Mouse (Mus musculus) hindbrain, embryonic 11.5 days (tissue): ENCODE data around the gene Fam122c. TPM values are rescaled to one million over a fixed set of nuclear protein-coding genes. Genes with fewer than 3 reads are reported as not detected.
"Not testable (repeated sequence)": the region's sequence is repeated elsewhere in the genome, so short reads cannot be mapped to it uniquely, and the experiment has no call there.

Experiments used
- ATAC-seq: fragments of 200-750 bp; cut with Nextera tagmentation; 2 replicates; pipeline ENCODE4 v1.8.0; 2017; ENCODE audit warnings: mild to moderate bottlenecking, moderate TSS enrichment, moderate library complexity; ENCODE audit not compliant: low FRiP score
- DNase-seq: peaks from one replicate; pipeline ENCODE4 v3.0.0-alpha.2; 2015; ENCODE audit warnings: low spot score
- H3K27ac ChIP-seq: fragments of 300-500 bp; sonication (generic); 2 replicates; pipeline ENCODE4 v1.5.1; 2014; ENCODE audit warnings: mild to moderate bottlenecking, low read depth, low read length
- H3K27me3 ChIP-seq: fragments of 300-500 bp; sonication (generic); 2 replicates; pipeline ENCODE4 v1.6.1; 2014; ENCODE audit warnings: mild to moderate bottlenecking, low read length, moderate library complexity, mixed read lengths; ENCODE audit not compliant: control insufficient read depth, insufficient read depth
- H3K36me3 ChIP-seq: fragments of 300-500 bp; sonication (generic); 2 replicates; pipeline ENCODE4 v1.6.1; 2014; ENCODE audit warnings: mild to moderate bottlenecking, low read length, moderate library complexity, mixed read lengths; ENCODE audit not compliant: control insufficient read depth, insufficient read depth
- H3K4me1 ChIP-seq: fragments of 300-500 bp; sonication (generic); replicated peaks from 2 replicates; pipeline ENCODE4 v1.6.1; 2014; ENCODE audit warnings: low read length, mixed read lengths; ENCODE audit not compliant: control insufficient read depth, insufficient read depth
- H3K4me2 ChIP-seq: fragments of 300-500 bp; sonication (generic); replicated peaks from 2 replicates; pipeline ENCODE4 v1.6.1; 2014; ENCODE audit warnings: mild to moderate bottlenecking, low read depth, low read length
- H3K4me3 ChIP-seq: fragments of 300-500 bp; sonication (generic); 2 replicates; pipeline ENCODE4 v1.5.1; 2014; ENCODE audit warnings: low read depth, low read length
- H3K9ac ChIP-seq: fragments of 300-500 bp; sonication (generic); 2 replicates; pipeline ENCODE4 v1.6.1; 2014; ENCODE audit warnings: low read depth, low read length
- H3K9me3 ChIP-seq: fragments of 300-500 bp; sonication (generic); 2 replicates; pipeline ENCODE4 v1.6.1; 2016; ENCODE audit warnings: low read length; ENCODE audit not compliant: control insufficient read depth
- WGBS: fragments of 180-500 bp; shearing (Covaris S2); extraction: QIAGEN DNeasy Blood & Tissue Kit; methylation state at CpG from one replicate; pipeline ENCODE4 v1.1.7; 2014; 5-methylcytosine and 5-hydroxymethylcytosine counted together
- polyA plus RNA-seq: library from polyadenylated mRNA; unstranded; fragments of >200 nt; fragmentation: Nextera tagmentation; extraction: Ambion mirVana; gene quantifications from 2 replicates; pipeline ENCODE4 v1.2.1, GENCODE M21; 2014

Fam122c gene
- polyA plus RNA-seq, 1 experiment from 2014 or later: not detected

GRCm38 (mm10) chrX:53268856-53269255 is 4.4 kb upstream of the Fam122c start:
- ATAC-seq (peak; percentile 89), DNase-seq (peak; percentile 70)
- no peaks in the 10 kb centered on the region for H3K9me3 ChIP-seq
- H3K4me2 ChIP-seq: peak overlapping the region; percentile 59
- H3K4me1 ChIP-seq: no peaks in the 10 kb centered on the region
- H3K36me3 ChIP-seq: no peaks in the 10 kb centered on the region
- H3K4me3 ChIP-seq: peak overlapping the region; percentile 52
- H3K9ac ChIP-seq: no peak overlapping the region; the same call in 1 of the 2 replicates
- 17% methylated on average over 10 of the region's 10 CpGs for WGBS
- peak overlapping the region; percentile 82; the same call in 1 of the 2 replicates for H3K27ac ChIP-seq
- no peaks in the 10 kb centered on the region for H3K27me3 ChIP-seq

- Histone ChIP-seq H3K4me2 (peak within 1 kb of the TSS; percentile 59), H3K36me3 (no peaks in the 10 kb centered on the region), H3K27ac (peak within 1 kb of the TSS; percentile 82), H3K9ac (peak within 1 kb of the TSS; percentile 60), H3K9me3 (no peaks in the 10 kb centered on the region), H3K4me1 (no peaks in the 10 kb centered on the region), H3K27me3 (no peaks in the 10 kb centered on the region), H3K4me3 (peak within 1 kb of the TSS; percentile 52)
- ATAC-seq (peak; percentile 89), DNase-seq (peak; percentile 93)
- WGBS: 16% methylated on average over 40 of the region's 40 CpGs
These were observed 3.7 kb upstream of the Fam122c start, which contains the start of gene Fam122b for GRCm38 (mm10) chrX:53269289-53270062. TSS of gene Fam122b (minus strand) at chrX:53269805.

GRCm38 (mm10) chrX:53270063-53270432 is 3.2 kb upstream of the Fam122c start:
- no peaks in the 10 kb centered on the region for H3K9me3 ChIP-seq
- 21% methylated on average over 10 of the region's 10 CpGs for WGBS
- no peaks in the 10 kb centered on the region for H3K27me3 ChIP-seq
- ATAC-seq: peak; percentile 49; the same call in 1 of the 2 replicates
- DNase-seq: no peak
- H3K9ac ChIP-seq: no peak overlapping the region
- no peaks in the 10 kb centered on the region for H3K36me3 ChIP-seq
- no peak overlapping the region for H3K27ac ChIP-seq
- H3K4me3 ChIP-seq: peak overlapping the region; percentile 52
- no peaks in the 10 kb centered on the region for H3K4me1 ChIP-seq
- H3K4me2 ChIP-seq: peak overlapping the region; percentile 19; the same call in 1 of the 2 replicates

GRCm38 (mm10) chrX:53271628-53272027 is 1.6 kb upstream of the Fam122c start:
- peak; percentile 17 for DNase-seq
- not testable (repeated sequence) for H3K9me3 ChIP-seq, H3K4me1 ChIP-seq, H3K9ac ChIP-seq, H3K27ac ChIP-seq, H3K4me3 ChIP-seq, H3K36me3 ChIP-seq, ATAC-seq, H3K4me2 ChIP-seq, H3K27me3 ChIP-seq
- 82% methylated on average over 3 of the region's 3 CpGs for WGBS

- H3K4me1 ChIP-seq: no peaks in the 10 kb centered on the region
- H3K27ac ChIP-seq: no peak overlapping the region
- DNase-seq (no peak), ATAC-seq (no peak)
- no peaks in the 10 kb centered on the region for H3K9me3 ChIP-seq
- no peak overlapping the region for H3K4me2 ChIP-seq
- WGBS: 83% methylated on average over 5 of the region's 5 CpGs
- H3K27me3 ChIP-seq: no peaks in the 10 kb centered on the region
- no peak overlapping the region for H3K4me3 ChIP-seq
- H3K9ac ChIP-seq: no peak overlapping the region
- H3K36me3 ChIP-seq: no peaks in the 10 kb centered on the region
These were observed 14.7 kb downstream of the Fam122c start for GRCm38 (mm10) chrX:53287924-53288323.

GRCm38 (mm10) chrX:53320564-53320963 is 47.3 kb downstream of the Fam122c start:
- Histone ChIP-seq H3K36me3 (no peaks in the 10 kb centered on the region), H3K4me2 (no peak overlapping the region), H3K27ac (no peak overlapping the region), H3K4me1 (no peaks in the 10 kb centered on the region), H3K27me3 (no peaks in the 10 kb centered on the region), H3K9ac (no peak overlapping the region), H3K4me3 (no peak overlapping the region), H3K9me3 (no peaks in the 10 kb centered on the region)
- ATAC-seq (no peak), DNase-seq (no peak)
- 63% methylated on average over 2 of the region's 2 CpGs for WGBS

- H3K4me3 ChIP-seq: no peak overlapping the region
- no peaks in the 10 kb centered on the region for H3K4me1 ChIP-seq
These were observed 47.9 kb downstream of the Fam122c start for GRCm38 (mm10) chrX:53321111-53321510.

GRCm38 (mm10) chrX:53330396-53330795 is 57.2 kb downstream of the Fam122c start:
- DNase-seq (no peak), ATAC-seq (no peak)
- no peak overlapping the region for H3K4me2 ChIP-seq
- H3K9ac ChIP-seq: no peak overlapping the region
- no peak overlapping the region for H3K4me3 ChIP-seq
- no peaks in the 10 kb centered on the region for H3K9me3 ChIP-seq
- no peaks in the 10 kb centered on the region for H3K4me1 ChIP-seq
- 94% methylated on average over 4 of the region's 4 CpGs for WGBS
- no peaks in the 10 kb centered on the region for H3K27me3 ChIP-seq
- no peak overlapping the region for H3K27ac ChIP-seq
- no peaks in the 10 kb centered on the region for H3K36me3 ChIP-seq

More at GRCm38 (mm10) chrX:53321111-53321510, 47.9 kb downstream of the Fam122c start:
- no peaks in the 10 kb centered on the region for H3K9me3 ChIP-seq
- no peak for ATAC-seq
- 66% methylated on average over 4 of the region's 4 CpGs for WGBS
- no peaks in the 10 kb centered on the region for H3K36me3 ChIP-seq
- no peak for DNase-seq
- no peak overlapping the region for H3K4me2 ChIP-seq
- no peak overlapping the region for H3K9ac ChIP-seq
- no peak overlapping the region for H3K27ac ChIP-seq
- H3K27me3 ChIP-seq: no peaks in the 10 kb centered on the region

GRCm38 (mm10) chrX:53337355-53337754 is 64.1 kb downstream of the Fam122c start:
- Histone ChIP-seq H3K4me3 (no peak overlapping the region), H3K4me1 (no peaks in the 10 kb centered on the region), H3K9me3 (no peaks in the 10 kb centered on the region), H3K27me3 (no peaks in the 10 kb centered on the region), H3K27ac (no peak overlapping the region), H3K4me2 (no peak overlapping the region), H3K36me3 (no peaks in the 10 kb centered on the region), H3K9ac (no peak overlapping the region)
- DNase-seq (peak; percentile 1), ATAC-seq (no peak)
